Mouse (Mus musculus) retina, postnatal 1 day (tissue): ENCODE data around the gene Arl3.
"Not testable (repeated sequence)": the region's sequence is repeated elsewhere in the genome, so short reads cannot be mapped to it uniquely, and the experiment has no call there.

ENCODE experiments used
- DNase-seq: peaks from one replicate; pipeline ENCODE4 v3.0.0-alpha.2; 2012

Arl3 gene

DNA sequence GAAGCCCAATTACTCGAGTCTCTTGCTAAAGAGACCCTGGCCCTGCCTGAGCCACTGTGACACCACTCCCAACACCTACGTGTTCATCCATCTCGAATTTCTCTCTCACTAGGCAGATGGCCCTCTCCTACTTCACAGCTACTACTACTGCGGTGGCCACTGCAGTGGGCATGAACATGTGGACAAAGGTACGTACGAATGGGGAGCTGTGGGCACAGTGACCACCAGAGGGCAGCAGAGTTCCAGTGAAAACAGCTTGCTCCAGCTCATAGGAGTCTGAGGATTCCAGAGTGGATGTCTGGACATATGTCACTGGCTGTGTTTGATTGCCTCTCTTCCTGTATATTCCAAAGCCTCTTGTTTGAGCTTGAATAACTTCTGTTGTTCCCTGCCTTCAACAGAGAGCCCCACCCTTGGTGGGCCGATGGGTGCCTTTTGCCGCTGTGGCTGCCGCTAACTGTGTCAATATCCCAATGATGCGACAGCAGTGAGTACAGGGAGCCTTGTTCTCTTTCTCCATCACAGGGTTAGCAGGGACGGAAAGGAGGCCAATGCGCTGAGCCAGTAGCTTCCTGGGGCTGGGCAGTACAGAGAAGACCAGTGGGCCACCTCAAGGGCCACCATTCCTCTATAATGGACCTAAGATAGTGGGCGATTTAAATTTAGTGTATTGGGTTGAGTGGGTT lies 15.0 kb upstream of the Arl3 start:
- DNase-seq = peak; percentile 89

DNA sequence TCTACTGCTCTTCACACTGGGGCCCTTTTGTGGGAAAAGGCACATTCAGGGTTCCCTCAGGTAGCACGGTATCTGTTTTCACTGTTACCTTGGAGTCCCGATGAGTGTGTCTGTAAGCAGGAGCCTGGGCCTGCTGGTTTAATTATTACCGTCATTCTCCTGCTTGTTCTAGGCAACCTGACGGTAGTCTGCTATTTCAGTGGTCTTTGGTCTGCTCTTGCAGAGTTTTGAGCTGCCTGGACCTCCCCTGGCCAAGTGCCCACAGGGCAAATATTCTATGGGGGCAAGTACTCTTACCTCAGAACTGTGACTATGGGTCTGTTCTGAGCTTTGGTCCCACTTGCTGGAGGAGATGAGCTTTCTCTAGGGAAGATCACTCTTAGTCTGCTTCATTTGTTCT lies 2.2 kb upstream of the Arl3 start:
- no peak for DNase-seq

DNA sequence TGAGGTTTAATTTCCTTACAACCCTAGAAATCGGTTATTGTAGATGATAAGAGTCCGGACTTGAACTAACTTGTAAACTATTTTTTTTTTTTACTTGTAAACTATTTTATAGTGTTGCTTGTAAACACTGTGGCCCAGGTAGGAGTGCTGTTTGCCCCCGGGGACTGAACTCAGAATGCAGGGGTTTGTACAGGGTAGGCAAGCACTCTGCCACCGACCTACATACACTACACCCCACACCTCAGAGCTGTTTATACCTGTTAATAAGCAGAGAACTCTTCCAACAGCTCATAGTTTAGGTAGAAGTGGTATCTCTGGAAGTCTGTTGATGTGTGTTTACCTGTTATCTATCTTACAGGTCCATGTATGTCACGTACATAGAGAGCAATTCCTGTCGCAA lies 992 bp upstream of the Arl3 start:
- no peak for DNase-seq

DNA sequence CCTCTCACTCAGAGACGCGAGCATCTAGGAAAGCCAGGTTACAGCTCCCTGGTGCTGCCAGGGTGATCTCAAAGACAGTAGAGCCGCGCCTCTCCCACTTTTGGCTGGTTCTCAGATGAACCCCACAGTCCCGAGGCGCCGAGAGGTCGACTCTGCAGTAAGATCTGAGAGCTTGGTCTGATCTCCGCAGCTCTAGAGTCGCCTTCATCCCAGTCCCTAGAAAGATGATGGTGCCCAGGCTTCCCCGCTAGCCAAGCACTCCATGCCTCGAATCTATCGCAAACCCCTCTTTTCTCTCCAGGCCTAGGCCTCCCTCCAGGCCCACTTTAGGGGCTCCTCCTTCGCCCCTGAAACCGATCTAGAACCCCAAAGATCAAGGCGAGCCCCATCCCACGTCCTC lies 450 bp downstream of the Arl3 start:
- DNase-seq = no peak

DNA sequence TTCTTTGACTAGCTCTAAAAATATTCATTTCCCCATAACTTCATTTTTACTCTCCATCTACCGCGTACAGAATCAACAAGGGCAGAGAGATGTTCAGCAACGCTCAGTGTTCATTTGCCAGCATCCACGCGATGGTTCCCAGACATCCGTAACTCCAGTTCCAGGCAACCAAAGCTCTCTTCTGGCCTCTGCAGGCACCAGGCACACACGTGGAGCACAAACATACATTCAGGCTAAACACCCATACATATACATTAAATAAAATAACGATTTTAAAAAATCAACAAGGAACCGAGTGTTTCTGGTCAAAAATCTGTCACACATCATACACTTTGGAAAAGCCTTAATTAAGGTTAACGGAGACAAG lies 1.1 kb downstream of the Arl3 start:
- peak; percentile 16 for DNase-seq

DNA sequence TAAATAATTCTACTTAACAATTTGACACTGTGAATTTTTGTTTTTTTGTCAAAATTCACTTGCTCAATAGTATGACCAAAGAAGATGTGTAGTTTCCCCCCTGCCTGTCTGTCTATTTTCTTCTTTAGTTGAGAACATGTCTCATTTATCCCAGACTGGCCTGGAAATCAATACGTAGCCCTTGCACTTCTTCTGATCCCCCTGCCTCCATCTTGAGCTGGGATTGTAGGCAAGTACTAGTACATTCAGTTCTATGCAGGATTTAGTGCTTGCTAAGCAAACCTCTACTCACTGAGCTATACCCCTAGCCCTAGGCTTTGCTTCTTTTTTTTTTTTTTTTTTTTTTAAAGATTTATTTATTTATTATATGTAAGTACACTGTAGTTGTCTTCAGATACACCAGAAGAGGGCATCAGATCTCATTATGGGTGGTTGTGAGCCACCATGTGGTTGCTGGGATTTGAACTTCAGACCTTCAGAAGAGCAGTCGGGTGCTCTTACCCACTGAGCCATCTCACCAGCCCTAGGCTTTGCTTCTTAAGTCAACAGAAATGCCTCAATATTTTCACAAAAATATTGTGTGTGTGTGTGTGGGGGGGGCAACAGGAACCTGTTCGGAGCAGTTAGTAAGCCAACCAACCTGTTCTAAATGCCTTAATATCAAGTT lies 1.7 kb downstream of the Arl3 start:
- DNase-seq = not testable (repeated sequence)

DNA sequence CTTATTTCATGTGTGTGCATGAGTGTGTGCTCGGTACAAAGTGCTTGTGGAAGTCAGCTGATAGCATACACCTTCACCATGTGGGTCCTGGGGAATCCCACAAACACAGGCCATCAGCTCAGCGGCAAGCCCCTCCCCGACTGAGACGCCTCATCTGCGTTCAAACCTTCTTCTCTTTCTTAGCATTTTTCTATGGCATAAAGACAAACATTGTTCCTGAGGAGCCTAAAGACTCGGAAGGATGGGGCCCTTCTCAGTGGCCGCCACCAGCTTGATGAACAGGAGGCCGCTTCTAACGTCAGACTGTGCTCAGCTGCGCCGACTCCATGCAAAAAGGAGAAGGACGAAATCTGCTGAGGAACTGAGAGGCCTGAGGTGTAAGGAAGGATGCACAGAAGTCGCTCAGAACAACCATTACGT lies 8.9 kb downstream of the Arl3 start:
- no peak for DNase-seq

DNA sequence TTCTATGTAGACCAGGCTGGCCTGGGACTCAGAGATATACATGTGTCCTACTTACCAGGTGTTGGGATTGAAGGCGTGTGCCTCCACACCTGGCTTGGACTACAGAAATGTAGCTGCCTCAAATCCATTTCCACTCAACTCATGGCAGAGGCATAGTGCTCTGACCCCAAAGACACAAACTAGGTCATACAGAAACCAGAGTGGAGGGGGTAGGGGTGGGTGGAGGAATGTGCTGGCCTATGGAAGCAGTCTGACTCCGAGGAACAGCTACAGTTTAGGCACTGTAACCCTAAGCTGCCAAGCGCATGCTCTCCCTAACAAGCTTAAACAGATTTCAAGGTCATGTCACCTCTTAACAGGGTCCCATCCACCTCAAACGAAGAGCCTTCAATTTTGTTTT lies 9.4 kb downstream of the Arl3 start:
- peak; percentile 42 for DNase-seq

DNA sequence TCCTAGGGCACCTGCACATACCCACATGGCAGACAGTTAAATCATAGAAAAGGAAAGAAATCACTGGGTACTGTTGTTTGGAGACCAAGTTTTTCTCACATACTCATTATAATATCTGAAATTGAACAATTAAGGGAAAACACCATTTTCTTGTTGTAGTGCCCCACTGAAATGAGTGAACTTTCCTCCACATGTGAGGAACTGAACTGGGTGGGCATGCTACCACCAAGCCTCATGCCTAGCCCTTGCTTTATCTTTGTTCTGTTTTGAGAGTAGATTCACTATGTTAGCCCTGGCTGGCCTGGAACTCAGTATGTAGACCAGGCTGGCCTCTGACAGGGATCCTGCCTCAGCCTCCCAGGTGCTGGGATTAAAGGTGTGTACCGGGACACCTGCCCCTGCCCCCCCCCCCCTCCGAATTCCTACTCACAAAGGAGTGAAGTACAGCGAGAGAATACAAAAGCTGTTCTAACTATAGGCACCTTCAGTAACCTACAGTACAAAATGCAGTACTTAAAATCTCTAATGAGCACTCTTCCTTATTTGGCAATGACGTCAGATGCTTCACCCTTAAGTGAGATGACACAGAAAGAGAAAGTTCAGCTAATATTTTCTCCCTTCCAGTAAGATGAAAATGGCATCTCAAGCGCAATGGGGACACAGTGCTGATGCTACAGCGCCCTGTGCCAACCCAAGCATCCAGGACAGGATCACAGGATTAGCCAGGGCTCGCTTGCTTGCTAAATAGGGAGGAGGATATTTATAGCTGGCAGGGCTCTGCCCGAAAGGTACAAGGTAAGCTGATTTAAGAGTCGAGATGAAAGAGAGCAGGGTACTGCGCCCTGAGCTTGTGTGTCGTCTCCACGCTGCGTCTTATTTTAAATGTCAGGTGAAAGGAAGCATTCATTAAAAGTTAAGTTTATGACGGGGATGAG lies 10.2 kb downstream of the Arl3 start:
- DNase-seq = peak; percentile 36

DNA sequence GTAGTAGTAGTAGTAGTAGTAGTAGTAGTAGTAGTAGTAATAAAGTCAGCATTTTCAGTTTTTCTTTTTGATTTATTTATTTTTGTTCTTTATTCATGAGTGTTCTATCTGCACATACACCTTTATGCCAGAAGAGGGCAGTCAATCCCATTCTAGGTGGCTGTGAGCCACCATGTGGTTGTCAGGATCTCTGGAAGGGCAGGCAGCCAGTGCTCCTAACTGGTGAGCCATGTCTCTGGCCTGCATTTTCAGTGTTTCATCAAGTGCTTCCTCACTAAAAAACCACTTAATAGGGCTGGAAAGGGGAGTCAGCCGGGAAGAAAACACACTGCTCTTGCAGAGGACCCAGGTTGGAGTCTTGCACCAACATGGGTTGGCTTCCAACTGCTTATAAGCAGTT lies 10.9 kb downstream of the Arl3 start:
- DNase-seq = peak; percentile 76

DNA sequence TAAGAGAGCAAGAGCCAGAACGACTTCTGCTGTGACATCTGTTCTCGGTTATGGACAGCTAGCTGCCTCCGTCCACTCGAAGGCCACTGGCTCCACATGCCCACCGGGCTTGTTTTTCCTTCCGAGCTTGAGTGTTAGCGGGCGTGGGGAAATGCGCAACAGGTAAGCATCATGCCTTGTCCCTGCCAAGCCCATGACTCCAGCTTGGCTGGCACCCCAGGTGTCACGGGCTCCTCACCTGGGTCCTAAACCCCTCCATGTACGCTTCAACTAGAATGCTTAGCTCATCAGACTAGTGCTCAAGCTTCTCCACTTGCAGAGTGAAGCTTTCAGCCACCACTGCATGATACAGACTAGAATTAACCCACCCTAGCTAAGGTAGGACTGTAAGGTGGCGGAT lies 14.4 kb downstream of the Arl3 start:
- no peak for DNase-seq

DNA sequence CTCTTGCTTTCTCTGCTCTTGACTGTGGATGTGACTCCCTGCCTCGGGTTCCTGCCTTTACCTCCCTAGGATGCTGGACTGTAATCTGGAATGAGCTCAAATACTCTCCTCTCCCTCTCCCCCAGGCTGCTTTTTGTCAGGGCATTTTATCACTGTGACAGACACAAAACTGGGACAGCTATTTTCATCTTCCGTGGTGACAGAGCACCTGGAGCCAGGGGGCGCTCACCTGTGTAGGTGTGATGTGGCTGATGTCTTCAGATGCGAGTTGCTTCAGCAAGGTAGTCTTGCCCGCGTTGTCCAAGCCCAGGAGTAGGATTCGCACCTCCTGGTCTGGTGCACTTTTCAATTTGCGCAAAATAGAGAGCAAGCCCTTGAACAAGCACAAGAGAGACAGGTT lies 15.0 kb downstream of the Arl3 start:
- DNase-seq = no peak

DNA sequence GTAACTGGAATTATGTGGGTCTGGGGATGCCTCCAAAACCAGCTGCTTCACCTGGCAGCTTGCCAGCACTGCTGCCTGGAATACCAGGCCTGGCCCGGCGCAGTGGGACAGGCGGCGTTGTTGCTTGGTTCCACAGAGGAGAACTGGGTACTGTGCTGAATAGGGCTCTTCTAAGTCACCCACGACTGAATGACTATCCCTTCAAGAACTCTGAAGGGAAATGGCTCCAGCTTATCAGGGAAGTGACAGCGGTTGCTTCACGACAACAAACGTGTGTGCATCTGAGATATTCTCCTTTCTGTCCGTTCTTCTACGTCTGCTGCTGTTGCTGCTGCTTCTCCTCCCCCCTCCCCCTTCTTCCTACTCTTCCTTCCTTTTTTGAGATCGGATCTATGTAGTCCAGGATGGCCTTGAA lies 19.4 kb downstream of the Arl3 start:
- DNase-seq = peak; percentile 83

DNA sequence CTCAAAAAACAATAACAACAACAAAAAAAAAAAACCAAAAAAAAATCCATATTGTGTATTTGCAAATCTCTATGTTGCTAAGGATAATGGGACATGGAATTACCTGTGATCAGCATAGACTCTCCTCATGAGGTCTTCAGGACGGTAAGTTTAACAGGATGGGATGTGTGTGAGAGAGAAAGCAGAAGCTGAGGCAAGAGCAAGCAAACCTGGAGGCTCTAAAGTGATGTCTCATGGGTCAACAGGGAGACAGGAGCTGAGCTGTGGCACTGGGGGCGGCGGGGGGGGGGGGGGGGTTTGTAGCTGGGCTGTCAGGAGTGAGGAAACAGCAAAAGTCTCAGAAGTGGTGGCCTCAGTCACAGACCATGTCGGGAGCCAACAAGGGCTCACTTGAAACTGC lies 20.5 kb downstream of the Arl3 start:
- no peak for DNase-seq

DNA sequence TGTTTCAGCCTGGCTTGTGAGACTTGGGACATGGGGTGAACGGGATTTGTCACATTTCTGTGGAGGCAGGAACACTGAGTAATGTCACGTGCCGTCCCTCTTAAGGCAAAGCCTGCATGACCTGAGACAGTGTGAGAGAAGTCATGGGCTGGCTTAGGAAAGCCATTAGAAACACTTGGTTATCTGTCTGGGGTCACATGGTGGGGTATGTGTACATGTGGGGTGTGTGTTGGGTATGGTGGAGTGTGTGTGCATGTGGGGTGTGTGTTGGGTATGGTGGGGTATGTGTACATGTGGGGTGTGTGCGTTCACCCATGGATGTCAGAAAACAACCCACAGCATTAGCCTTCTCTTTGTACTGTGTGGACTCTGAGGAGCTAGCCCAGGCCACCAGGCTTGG lies 22.6 kb downstream of the Arl3 start:
- DNase-seq = no peak

DNA sequence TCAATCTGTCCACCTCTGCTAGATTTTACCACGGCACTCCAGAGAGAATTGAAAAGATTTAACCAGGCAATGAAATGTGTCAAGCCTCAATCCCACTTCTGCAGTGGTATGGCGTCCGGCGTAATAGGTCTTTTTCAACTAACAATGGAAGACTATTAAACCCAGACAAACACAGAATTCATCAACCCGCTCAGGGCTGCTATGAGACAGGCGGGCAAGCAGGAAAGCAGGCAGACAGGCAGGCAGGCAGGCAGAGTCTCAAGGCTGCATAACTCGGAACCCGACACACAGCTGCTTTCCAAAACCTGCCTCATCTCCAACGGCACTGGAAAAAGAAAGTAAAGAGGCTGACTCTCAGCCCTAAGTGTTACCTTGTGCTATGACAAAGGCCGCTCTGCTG lies 24.9 kb downstream of the Arl3 start:
- no peak for DNase-seq

DNA sequence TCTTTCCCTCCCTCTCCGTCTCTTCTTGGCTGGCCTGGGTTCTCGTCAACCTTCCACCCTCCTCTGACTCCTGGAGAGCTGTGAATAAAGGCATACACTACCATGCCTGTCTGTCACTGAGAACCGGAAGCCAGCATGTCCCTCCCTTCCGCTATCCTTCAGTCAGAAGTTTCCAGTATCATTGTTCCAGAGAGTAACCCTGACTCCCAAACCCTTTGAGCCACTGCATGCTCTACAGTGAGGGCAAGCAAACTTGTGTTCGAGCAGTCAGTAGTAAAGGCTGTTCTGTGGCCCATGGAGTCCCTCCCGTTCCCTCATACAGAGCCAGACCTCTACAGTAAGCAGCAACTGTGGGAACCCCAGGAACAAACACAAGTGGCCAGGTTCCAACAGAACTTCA lies 25.4 kb downstream of the Arl3 start:
- no peak for DNase-seq

DNA sequence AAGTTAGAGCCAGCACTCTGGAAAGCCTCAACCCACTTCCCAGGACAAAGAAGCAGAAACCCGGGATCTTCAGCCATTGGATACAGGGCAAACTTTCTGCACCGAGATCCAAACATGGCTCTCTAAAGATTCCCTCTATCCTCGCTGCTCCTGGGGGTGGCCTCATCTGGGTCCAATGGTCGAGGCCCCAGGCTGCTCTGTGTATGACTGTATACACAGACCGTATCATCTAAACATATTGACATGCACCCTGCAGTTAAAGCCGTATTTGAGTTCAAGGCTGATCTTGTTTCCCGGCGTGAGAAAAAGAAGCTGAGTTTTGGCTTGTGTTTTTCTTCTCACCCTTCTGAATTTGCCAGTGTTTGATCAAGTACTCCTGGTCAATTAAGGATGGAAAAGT lies 30.2 kb downstream of the Arl3 start:
- DNase-seq = no peak

DNA sequence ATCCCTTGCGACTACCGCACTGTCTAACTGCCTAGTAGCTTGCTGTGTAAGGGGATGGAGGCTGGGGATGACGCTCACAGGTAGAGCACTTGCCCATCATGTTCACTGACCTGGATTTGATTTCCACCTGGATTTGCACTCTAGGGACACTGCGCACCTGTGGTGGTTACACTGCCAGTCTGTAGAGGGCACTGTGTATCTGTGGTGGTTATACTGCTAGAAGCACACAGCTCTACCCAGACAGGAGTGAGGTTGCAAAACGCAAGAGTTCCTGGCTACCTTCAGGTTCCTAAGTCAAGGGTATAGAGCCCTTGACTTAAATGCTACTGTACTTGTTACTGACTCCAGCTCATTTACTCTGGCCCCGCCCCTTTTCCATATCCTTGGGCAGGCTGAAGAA lies 34.8 kb downstream of the Arl3 start:
- no peak for DNase-seq

DNA sequence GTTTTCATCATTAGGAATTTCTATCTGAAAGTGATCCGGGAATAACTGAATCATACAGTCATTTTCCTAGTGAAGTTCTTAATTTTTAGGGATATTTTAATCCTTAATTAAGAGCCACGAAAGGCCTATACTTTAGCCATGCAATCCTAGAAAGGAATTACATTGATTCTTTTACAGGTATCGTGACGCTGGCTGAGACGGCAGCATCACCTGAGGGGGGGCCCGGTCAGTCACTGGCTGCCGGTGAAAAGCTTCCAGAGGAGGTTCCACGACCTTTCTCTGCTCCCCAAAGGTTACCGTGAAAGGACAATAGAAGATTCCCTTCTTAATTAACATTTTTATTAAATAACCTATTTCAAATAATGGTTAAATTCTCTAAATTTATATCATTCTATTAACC lies 35.6 kb downstream of the Arl3 start:
- no peak for DNase-seq

DNA sequence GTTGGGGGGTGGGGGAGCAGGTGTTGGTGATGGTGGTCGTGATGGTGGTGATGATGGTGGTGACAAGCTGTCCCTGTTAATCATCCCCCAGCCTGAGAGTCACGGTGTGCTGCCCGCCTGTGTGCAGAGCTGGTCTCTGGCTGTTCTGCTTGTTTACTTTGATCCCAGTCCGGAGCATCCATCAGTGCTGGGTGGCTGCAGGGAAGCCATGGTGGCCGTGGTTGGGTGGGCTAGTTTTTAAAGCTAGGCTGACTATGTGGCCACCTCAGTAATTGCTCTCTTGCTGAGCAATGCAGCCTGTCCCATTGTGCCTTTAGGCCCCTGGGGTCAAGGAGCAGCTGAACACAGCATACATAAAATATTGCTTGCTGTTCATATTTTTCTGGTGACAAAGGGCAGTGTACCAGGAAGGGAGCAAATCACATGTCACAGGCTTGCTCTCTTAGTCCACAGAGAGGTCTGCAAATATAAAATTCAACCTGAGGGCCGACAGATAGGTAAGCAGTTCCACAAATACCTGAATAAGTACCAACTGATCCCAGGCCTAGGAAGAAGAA lies 38.4 kb downstream of the Arl3 start:
- DNase-seq = no peak

DNA sequence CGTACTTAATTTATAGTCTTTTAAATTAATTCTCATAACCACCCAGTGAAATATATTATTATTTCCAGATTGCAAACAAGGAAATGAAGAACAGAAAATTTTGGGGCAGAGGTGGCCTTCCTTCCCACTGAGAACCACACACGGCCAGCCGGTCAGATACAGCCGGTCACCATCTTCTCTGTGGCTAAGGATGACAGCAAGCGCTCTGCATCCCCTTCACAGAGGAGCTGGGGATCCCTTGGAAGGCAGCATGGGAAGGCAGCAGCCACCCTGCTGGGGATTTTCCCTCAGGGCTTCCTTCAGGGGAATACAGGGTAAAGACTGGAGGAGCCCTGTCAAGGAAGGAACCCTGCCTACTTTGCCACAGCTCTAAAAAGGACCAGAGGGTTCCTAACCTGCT lies 39.5 kb downstream of the Arl3 start:
- no peak for DNase-seq

DNA sequence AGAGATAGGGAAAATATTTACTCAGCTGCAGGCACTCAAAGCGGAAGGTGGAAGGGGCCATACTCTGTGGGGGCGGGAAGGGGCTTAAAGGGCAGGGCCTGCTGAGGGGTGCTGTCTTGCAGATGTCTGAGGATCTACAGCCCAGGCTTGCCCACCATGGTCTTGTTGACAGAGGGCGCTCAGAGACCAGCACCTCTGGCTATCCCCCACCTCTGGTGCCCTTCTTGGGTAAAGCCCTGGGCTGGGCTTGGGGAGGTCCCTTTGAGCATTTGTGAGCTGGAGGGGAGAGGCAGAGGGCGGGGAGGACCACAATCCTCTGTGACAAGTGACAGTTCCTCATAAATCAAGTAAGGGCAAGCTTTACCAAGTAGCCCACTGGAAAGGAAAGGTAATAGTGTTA lies 39.9 kb downstream of the Arl3 start:
- DNase-seq = no peak
